Mouse (Mus musculus) olfactory bulb, adult 2 months (tissue): Measurements from ENCODE around the gene Ccer1.

Experiments used
- CTCF ChIP-seq: fragments of 200-500 bp; IDR thresholded peaks from 2 replicates; pipeline ENCODE4 v1.5.1; 2012; ENCODE audit warnings: low read depth, mild to moderate bottlenecking, low read length, moderate library complexity; ENCODE audit not compliant: insufficient read depth
- POLR2A ChIP-seq: fragments of 200-500 bp; IDR thresholded peaks from 2 replicates; pipeline ENCODE4 v1.6.1; 2012; ENCODE audit warnings: mild to moderate bottlenecking, low read depth, low read length, moderate library complexity; ENCODE audit not compliant: insufficient read depth

GRCm38 (mm10) chr10:97668656-97669055 is 24.2 kb upstream of the Ccer1 start:
- TF ChIP-seq POLR2A, result no peak
- TF ChIP-seq CTCF, result no peak
